Mouse (Mus musculus) WW6 (cell line): ENCODE data around the gene Efcab9.
"Not testable (repeated sequence)": the region's sequence is repeated elsewhere in the genome, so short reads cannot be mapped to it uniquely, and the experiment has no call there.

Source experiments
- DNase-seq: peaks from one replicate; pipeline ENCODE4 v3.0.0-alpha.2; 2013; ENCODE audit warnings: low read depth, low spot score

Gene Efcab9

GRCm38 (mm10) chr11:32538846-32539245, 7.0 kb upstream of the Efcab9 start:
- no peak for DNase-seq

GRCm38 (mm10) chr11:32538435-32538834, 6.6 kb upstream of the Efcab9 start:
- DNase-seq: no peak

DNA sequence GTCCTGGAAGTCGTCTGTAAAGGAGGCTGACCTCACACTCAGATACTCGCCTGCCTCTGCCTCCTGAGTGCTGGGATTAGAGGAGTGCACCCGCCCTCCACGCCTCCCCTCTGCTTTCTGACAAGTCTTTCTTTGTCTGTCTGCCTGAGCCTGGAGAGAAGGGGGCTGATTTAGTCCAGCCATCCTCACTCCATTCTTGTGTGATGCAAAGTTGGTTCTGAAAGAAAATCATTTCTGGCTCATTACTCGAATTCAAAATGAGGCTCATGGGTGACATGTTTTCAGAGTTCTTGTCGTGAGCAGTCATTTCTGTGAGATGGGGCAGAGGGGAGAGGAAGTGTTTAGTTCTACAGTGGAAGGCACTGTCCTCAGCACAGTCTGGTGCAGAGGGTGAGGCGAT, 5.1 kb upstream of the Efcab9 start:
- DNase-seq: no peak

DNA sequence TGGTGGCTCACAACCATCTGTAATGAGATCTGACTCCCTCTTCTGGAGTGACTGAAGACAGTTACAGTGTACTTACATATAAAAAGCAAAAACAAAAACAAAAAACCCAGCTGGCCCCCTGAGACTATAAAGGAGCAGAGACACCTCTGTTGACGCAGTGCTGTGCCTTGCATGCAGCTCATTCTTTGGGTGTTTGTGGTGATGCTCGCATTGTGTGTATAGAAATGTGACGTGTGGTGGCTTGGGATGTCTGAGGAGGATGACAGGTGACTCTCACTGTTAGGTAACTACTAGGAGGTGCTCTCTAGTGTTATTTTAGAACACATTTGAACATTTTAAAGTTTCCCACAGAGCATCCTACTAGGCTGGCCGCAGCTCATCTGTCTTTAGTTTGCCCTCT, 3.8 kb upstream of the Efcab9 start:
- no peak for DNase-seq

GRCm38 (mm10) chr11:32534453-32535075, 2.7 kb upstream of the Efcab9 start:
- DNase-seq: no peak

DNA sequence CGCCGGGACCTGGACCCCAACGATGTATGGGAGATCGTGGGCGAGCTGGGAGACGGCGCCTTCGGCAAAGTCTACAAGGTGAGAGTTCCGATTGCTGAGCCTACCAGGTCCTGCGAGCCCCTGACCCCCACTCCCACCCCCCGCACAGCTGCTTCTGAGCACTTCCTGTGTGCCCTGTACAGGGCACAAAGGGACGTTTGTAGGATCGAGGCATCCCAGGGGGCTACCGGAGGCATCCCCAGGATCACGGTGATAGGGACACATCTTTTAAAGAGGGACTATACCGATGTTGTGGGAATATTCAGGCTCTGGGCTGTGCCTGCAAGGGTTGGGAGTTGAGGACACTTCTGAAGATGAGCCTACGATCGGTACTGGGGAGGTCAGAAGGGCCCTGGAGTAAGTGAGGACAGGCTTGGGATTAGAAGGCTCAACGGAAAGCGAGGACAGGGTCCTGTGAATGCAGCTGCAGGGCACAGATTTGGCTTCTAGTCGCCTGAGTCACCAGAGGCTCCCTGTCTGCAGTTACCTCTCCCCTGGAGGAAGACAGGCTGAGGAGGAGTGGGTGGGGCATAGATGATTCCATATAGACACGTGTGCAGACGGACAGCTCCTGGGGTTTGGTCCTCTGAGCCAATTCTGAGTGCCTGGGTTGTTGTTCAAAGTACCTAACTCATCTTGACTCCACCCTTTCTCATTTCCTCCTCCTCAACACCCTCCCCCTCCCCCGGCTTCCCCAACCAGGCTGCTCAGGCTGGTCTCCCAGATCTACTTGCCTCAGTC, 1.8 kb upstream of the Efcab9 start:
- DNase-seq: no peak

DNA sequence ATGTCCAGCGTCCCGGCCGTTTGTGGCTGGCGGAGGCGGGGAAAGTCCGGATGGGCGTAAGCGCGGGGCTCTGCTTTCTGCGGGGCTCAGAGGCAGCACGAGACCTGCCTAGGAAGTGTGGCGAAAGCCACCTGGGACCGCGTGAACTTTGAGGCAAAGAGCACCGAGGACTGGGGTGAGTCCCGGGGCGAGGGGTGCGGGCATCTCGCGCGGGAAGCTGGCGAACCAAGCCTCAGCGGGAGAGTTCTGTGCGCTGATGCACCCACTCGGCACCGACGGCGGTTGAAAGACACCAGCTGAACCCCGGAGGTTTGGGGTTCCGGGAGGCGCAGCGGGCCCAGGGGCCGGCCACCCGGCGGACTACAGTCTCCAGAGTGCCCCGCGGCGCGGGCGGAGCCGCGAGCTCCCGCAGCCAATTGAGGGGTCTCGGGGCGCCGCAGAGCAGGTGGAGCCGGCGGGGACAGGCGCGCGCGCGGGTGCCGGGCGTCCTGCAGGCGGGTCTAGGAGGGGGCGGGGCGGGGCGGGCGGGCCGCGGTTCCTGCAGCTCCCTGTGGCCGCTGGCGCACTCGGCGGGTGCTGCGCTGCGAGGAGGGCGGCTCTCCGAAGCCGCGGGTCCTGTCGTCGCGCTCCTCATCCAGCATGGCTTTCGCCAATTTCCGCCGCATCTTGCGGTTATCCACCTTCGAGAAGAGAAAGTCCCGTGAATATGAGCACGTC, 1.0 kb upstream of the Efcab9 start, which contains the start of gene Stk10:
Gene Stk10, plus strand, starts transcription at position 541 of the 717 bp plus-strand sequence.
- DNase-seq: peak; percentile 81

GRCm38 (mm10) chr11:32530151-32530550, 1.7 kb downstream of the Efcab9 start:
- no peak for DNase-seq

- no peak for DNase-seq
Measured at GRCm38 (mm10) chr11:32527006-32527405, 4.9 kb downstream of the Efcab9 start.

GRCm38 (mm10) chr11:32524122-32524920, 7.6 kb downstream of the Efcab9 start:
- no peak for DNase-seq

- DNase-seq: no peak
Measured at GRCm38 (mm10) chr11:32521246-32521645, 10.6 kb downstream of the Efcab9 start.

- no peak for DNase-seq
Measured at GRCm38 (mm10) chr11:32519354-32519753, 12.5 kb downstream of the Efcab9 start.

- DNase-seq: no peak
Measured at GRCm38 (mm10) chr11:32518770-32519169, 13.1 kb downstream of the Efcab9 start.

DNA sequence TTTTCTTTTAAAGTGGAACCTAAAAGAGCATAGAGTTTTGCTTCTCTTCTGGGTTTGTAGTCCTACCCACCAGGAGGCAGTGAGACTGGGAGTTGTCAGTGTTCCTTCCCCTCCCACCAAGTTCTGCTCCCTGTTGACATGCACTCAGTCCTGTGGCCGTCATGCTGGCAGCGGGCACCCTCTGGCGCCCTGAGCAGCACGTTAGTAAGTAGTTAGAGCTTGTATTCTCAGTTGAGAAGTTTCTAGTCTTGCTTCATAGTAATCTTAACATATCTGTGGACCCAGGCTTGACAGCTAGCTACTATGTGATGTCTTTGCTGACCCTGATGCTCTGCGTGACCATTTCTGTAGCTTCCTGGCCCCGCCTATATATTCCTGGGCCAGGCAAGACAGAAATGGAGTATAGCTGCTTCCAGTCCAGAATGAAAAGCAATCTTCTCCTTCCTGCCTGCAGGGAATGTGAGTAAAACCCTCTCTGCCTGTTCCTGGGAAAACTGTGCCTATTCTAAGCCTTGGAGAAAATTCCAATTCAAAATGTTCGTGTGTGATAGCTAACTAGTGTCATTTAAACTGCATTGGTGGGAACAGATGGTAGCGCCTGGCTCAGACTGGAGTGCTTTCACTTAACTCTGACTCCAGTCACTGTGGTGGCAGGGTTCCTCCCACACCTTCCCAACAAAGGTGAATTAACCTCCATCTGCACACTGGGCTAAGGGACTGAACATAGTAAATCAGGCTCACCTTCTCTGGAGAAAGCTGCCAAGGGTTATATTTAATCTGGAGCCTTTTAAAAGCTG, 14.8 kb downstream of the Efcab9 start:
- DNase-seq: no peak

DNA sequence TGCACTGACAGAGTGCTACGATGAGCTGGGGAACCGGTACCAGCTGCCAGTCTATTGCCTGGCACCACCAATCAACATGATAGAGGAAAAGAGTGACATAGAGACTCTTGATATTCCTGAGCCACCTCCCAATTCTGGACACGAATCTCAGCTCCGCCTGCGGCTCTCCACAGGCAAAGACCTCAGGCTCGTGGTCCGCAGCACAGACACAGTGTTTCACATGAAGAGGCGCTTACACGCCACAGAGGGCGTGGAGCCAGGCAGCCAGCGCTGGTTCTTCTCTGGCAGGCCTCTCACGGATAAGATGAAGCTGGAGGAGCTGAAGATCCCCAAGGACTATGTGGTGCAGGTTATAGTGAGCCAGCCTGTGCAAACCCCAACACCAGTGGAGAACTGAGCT, 15.8 kb downstream of the Efcab9 start:
- no peak for DNase-seq

DNA sequence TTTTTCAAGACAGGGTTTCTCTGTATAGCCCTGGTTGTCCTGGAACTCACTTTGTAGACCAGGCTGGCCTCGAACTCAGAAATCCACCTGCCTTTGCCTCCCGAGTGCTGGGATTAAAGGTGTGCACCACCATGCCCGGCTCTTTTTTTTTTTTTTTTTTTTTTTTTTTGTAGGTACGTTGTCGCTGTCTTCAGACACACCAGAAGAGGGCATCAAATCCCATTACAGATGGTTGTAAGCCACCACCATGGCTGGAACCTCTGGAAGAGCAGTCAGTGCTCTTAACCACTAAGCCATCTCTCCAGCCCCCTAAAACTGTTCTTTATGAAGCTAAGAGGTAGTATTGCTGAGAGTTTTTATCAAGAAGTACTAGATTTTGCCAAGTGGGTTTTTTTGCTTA, 17.0 kb downstream of the Efcab9 start:
- DNase-seq: not testable (repeated sequence)

DNA sequence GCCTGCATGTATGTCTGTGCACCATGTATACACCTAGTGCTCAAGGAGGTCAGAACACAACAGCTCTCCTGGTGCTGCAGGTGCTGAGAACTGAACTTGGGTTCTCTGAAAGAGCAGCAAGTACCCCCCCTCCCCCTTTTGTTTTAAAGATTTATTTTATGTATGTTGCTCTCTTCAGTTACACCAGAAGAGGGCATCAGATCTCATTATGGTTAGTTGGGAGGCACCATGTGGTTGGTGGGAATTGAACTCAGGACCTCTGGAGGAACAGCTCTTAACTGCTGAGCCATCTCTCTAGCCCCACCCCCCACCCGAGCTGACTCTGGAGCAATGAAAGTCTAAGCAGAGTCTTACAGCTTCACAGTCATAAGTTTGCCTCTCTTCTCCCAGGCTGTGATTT, 21.0 kb downstream of the Efcab9 start:
- no peak for DNase-seq

- DNase-seq: no peak
Measured at GRCm38 (mm10) chr11:32505091-32505739, 26.7 kb downstream of the Efcab9 start.

GRCm38 (mm10) chr11:32503711-32504110, 28.2 kb downstream of the Efcab9 start:
- DNase-seq: no peak

DNA sequence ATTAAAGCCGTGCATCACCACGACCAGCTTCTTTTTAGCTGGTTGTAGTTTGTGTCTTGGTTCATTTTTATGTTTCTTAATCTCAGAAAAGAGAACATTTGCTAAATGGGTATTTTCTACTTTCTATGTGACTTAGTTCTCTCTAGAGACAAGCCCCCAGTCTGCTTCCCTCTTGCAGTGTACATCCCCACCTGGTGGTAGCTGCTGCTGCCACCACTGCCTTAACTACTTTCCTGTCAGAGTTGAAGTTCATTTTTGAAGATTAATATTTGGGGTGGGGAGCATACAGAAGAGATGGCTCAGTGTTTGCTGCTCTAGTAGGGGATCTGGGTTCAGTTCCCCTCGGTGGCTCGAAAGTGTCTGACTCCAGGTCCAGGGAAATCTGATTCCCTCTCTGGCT, 31.9 kb downstream of the Efcab9 start:
- DNase-seq: no peak
